Mouse (Mus musculus) small intestine, adult 2 months (tissue): Measurements from ENCODE around the gene Bst2. TPM values are rescaled to one million over a fixed set of nuclear protein-coding genes. Genes with fewer than 3 reads are reported as not detected.

Experiments
- H3K27ac ChIP-seq: fragments of 200-500 bp; 2 replicates; pipeline ENCODE4 v1.5.1; 2012; ENCODE audit warnings: low read depth, low read length, control low read depth, inconsistent platforms; ENCODE audit not compliant: insufficient read depth
- H3K27me3 ChIP-seq: fragments of 200-500 bp; 2 replicates; pipeline ENCODE4 v1.6.1; 2012; ENCODE audit warnings: mild to moderate bottlenecking, moderate library complexity, low read length, inconsistent platforms; ENCODE audit not compliant: control insufficient read depth, insufficient read depth
- H3K36me3 ChIP-seq: fragments of 200-500 bp; 2 replicates; pipeline ENCODE4 v1.6.1; 2012; ENCODE audit warnings: mild to moderate bottlenecking, low read length, control low read depth, inconsistent platforms; ENCODE audit not compliant: control insufficient read depth, insufficient read depth
- H3K4me1 ChIP-seq: fragments of 200-500 bp; 2 replicates; pipeline ENCODE4 v1.6.1; 2012; ENCODE audit warnings: low read length, inconsistent platforms, mixed read lengths; ENCODE audit not compliant: control insufficient read depth, insufficient read depth, insufficient read length
- H3K4me3 ChIP-seq: fragments of 200-500 bp; 2 replicates; pipeline ENCODE4 v1.5.1; 2012; ENCODE audit warnings: low read depth, mild to moderate bottlenecking, control low read depth, inconsistent platforms, low read length, moderate library complexity
- CTCF ChIP-seq: fragments of 200-500 bp; IDR thresholded peaks from 2 replicates; pipeline ENCODE4 v1.5.1; 2012; ENCODE audit warnings: low read depth, mild to moderate bottlenecking, control low read depth, inconsistent platforms, low read length, moderate library complexity, mixed read lengths; ENCODE audit not compliant: insufficient replicate concordance, insufficient read length; ENCODE audit errors: extremely low read depth
- POLR2A ChIP-seq: fragments of 200-500 bp; IDR thresholded peaks from 2 replicates; pipeline ENCODE4 v1.6.1; 2012; ENCODE audit warnings: low read depth, mild to moderate bottlenecking, control low read depth, inconsistent platforms, low read length, moderate library complexity
- WGBS: fragments of 180-500 bp; shearing (Covaris S2); methylation state at CpG from one replicate; pipeline ENCODE4 v1.1.7; 2018; 5-methylcytosine and 5-hydroxymethylcytosine counted together
- polyA plus RNA-seq: library from polyadenylated mRNA; depleted of rRNA; stranded (reverse); fragments of >200 nt; gene quantifications from 2 replicates; pipeline ENCODE4 v1.2.3, GENCODE M21; 2012

Bst2 gene
- polyA plus RNA-seq, 1 experiment = 242 TPM

DNA sequence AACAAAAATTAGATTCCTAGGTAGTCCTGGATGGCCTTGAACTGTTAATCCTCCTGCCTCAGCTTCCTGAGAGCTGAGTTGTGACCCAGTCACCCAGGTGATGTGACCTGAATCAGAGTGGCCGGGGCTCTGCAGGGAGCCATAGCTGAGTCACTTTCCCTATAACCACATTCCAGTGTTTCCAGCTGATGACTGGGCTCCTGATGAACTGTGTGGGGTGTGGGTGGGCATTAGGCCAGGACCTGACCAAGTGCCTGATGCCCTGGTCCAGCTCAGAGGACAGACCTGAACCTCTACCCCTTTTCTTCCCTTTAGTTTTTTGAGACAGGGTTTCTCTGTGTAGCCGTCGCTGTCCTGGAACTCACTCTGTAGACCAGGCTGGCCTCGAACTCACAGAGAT is 31.9 kb downstream of the Bst2 start:
- 83% methylated on average over 4 of the region's 4 CpGs for WGBS
- Histone ChIP-seq H3K4me1 (peaks cover 3% of the 10 kb centered on the region), H3K27ac (no peak overlapping the region), H3K4me3 (no peak overlapping the region), H3K27me3 (peaks cover 11% of the 10 kb centered on the region; the same call in 1 of the 2 replicates), H3K36me3 (no peaks in the 10 kb centered on the region)
- TF ChIP-seq CTCF (no peak), POLR2A (no peak)

DNA sequence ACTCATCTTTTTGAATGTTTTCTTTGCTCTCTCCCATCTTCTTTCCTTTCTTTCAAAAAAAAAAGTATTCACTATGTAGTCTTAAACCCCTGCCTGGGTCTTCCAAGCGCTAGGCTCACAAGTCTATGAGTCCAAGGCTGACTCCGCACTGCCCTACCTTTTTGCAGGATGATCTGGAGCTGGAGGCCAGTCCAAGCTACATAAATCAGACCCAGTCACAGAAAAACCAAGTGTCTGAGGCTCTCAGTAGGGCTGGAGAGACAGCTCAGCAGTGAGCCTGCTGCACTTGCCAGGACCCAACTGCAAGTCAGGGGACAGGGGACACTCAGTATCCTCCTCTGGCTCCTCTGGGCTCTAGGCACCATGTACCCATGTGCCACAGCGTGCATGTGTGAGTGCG is 32.9 kb downstream of the Bst2 start:
- H3K36me3 ChIP-seq = no peaks in the 10 kb centered on the region
- TF ChIP-seq CTCF = no peak
- TF ChIP-seq POLR2A = no peak
- H3K27ac ChIP-seq = no peak overlapping the region
- 96% methylated on average over 4 of the region's 4 CpGs for WGBS
- H3K4me3 ChIP-seq = no peak overlapping the region
- peaks cover 3% of the 10 kb centered on the region for H3K4me1 ChIP-seq
- peaks cover 11% of the 10 kb centered on the region; the same call in 1 of the 2 replicates for H3K27me3 ChIP-seq

DNA sequence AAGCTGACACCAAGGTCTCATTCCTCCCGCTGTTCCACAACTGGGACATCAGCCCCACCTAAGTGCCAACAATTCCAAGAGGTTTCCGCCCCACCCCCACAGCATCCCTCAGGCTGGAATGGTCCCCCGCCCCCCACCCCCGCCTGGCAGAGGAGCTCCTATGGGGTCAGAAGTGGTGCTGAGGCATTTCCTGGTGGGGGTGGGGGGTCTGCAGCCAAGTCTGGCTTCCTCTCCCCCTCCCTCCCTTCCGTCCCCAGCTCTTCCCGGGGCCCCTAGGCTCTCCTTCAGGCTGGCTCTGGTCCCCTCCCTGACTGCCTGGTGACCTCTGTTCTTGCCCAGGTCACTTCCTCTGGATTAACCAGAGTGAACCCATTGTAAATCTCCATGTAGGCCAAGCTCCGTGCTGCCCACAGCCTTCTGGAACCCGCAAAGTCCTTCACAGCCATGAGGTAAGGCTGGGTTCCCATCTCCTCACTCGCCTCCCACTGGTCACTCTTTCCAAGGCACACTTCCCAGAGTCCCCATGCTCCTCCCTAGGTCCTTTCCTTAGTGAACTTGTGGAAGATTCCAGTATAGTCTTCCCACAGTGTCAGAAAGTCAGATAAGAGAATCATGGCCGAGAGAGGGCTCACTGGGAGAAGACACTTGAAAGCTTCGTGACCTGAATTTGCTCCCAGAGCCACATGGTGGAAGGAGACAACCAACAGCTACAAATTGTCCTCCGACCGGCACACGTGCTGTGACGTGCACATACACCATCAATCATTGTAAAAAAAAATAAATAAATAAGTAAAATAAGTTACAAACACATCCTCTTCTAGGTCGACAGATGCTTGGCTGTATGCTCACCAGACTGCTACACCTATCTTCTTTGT is 38.2 kb downstream of the Bst2 start:
- H3K4me3 ChIP-seq = no peak overlapping the region

DNA sequence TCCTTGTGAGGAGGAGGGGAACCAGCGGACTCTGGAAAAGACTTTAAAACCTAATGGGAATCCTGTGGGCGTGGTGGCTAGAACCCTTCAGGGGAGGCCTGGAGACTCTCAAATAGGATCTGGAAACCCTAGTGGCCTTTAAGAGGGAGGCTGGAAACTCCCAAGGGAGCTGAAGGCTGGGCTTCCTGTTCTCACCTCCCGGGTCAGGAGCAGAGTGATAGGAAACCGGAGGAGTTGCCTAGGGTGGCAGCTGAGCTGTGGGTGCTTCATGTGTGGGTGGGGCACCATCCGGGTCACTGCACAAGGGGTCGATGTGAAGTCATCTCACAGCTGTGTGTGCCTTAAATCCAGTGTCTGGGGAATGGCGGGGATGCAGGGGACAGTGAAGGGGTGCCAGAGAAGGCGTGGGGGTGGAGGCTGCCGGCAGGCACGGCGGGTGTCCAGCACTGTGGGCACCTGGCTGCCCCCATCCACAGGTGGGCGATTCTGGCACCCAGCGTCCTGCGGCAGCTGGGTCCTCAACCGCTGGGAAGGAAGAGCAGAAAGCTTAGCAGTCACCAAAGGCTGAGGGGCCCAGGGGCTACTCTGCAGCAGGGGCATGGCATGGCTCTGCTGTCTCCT is 39.3 kb downstream of the Bst2 start:
- no peaks in the 10 kb centered on the region; the same call in 1 of the 2 replicates for H3K4me1 ChIP-seq
- TF ChIP-seq POLR2A (no peak), CTCF (no peak)
- no peak overlapping the region for H3K4me3 ChIP-seq
- peaks cover 9% of the 10 kb centered on the region; the same call in 1 of the 2 replicates for H3K36me3 ChIP-seq
- WGBS = 33% methylated on average over 15 of the region's 15 CpGs
- no peaks in the 10 kb centered on the region for H3K27me3 ChIP-seq
- H3K27ac ChIP-seq = no peak overlapping the region

More for the DNA sequence above, 38.2 kb downstream of the Bst2 start:
- Histone ChIP-seq H3K4me1 (no peaks in the 10 kb centered on the region; the same call in 1 of the 2 replicates), H3K27me3 (no peaks in the 10 kb centered on the region), H3K27ac (peak overlapping the region; percentile 10; the same call in 1 of the 2 replicates), H3K36me3 (peaks cover 3% of the 10 kb centered on the region; the same call in 1 of the 2 replicates)
- WGBS = 41% methylated on average over 16 of the region's 16 CpGs
- TF ChIP-seq CTCF = no peak
- no peak for TF ChIP-seq POLR2A

DNA sequence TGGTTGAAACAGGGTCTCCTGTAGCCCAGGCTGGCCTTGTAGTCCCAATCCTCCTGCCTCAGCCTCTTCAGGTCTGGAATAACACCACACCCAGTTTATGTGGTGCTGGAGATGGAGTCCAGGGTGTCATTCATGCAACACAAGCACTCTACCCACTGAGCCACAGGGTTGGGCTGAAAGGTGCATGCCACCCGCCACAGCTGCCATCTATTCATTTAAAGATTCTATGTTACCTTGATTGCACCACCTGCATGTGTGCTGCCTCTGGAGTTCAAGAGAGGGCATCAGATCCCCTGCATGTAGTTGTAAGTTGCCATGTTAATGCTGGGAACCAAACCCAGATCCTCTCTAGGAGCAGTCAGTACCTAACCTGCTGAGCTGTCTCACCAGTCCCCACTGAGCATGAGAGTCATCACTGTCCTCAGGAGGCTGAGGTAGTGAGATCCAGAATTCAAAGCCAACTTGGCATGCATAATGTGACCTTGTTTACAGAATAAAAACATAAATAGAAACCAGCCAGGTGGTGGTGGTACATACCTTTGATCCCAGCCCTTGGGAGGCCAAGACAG is 40.1 kb downstream of the Bst2 start:
- H3K4me3 ChIP-seq = no peak overlapping the region
- peaks cover 12% of the 10 kb centered on the region; the same call in 1 of the 2 replicates for H3K36me3 ChIP-seq
- TF ChIP-seq CTCF (no peak), POLR2A (no peak)
- H3K27ac ChIP-seq = no peak overlapping the region
- 84% methylated on average over 1 of the region's 1 CpGs for WGBS
- H3K4me1 ChIP-seq = no peaks in the 10 kb centered on the region; the same call in 1 of the 2 replicates
- no peaks in the 10 kb centered on the region for H3K27me3 ChIP-seq

DNA sequence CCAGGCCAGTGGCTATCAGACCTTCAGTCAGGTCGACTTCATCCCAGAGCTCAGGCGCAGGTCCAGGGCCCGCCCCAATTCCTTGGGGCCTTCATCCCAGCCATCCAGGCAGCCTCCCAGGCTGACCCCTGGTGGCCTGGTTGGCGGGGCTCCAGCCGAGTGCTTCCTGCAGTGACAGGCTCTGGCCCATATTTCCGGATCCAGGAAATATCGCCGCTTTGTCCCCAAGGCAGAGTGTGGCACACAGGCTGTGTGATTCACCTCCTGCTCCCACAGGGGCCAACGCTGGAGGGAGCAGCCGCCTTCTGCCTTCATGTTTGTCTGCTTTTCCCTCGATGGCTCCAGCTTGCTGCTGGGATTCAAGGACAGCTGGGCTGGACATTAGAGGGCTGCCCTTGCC is 40.8 kb downstream of the Bst2 start:
- WGBS = 58% methylated on average over 11 of the region's 11 CpGs

More for the DNA sequence above, 40.8 kb downstream of the Bst2 start:
- peak overlapping the region; percentile 33; the same call in 1 of the 2 replicates for H3K27ac ChIP-seq
- peaks cover 12% of the 10 kb centered on the region; the same call in 1 of the 2 replicates for H3K36me3 ChIP-seq
- TF ChIP-seq POLR2A (no peak), CTCF (no peak)
- H3K4me3 ChIP-seq = no peak overlapping the region
- H3K4me1 ChIP-seq = peaks cover 2% of the 10 kb centered on the region
- no peaks in the 10 kb centered on the region for H3K27me3 ChIP-seq
